Mouse (Mus musculus) testis, adult 2 months (tissue): Measurements from ENCODE around the gene Herc1. TPM values are rescaled to one million over a fixed set of nuclear protein-coding genes. Genes with fewer than 3 reads are reported as not detected.

Experiments used
- H3K27ac ChIP-seq: fragments of 200-500 bp; 2 replicates; pipeline ENCODE4 v1.5.1; 2012; ENCODE audit warnings: low read depth, low read length; ENCODE audit not compliant: control insufficient read depth, insufficient read depth
- H3K27me3 ChIP-seq: fragments of 200-500 bp; 2 replicates; pipeline ENCODE4 v1.6.1; 2012; ENCODE audit warnings: mild to moderate bottlenecking, low read length, moderate library complexity; ENCODE audit not compliant: control insufficient read depth, insufficient read depth
- H3K36me3 ChIP-seq: fragments of 200-500 bp; 2 replicates; pipeline ENCODE4 v1.6.1; 2012; ENCODE audit warnings: mild to moderate bottlenecking, low read length; ENCODE audit not compliant: control insufficient read depth, insufficient read depth
- H3K4me1 ChIP-seq: fragments of 200-500 bp; 2 replicates; pipeline ENCODE4 v1.6.1; 2012; ENCODE audit warnings: low read length; ENCODE audit not compliant: control insufficient read depth, insufficient read depth
- H3K4me3 ChIP-seq: fragments of 200-500 bp; 2 replicates; pipeline ENCODE4 v1.5.1; 2012; ENCODE audit warnings: low read depth, mild to moderate bottlenecking, low read length, moderate library complexity, mixed read lengths; ENCODE audit not compliant: control insufficient read depth
- CTCF ChIP-seq: fragments of 200-500 bp; IDR thresholded peaks from 2 replicates; pipeline ENCODE4 v1.5.1; 2012; ENCODE audit warnings: low read depth, mild to moderate bottlenecking, inconsistent platforms, low read length, moderate library complexity; ENCODE audit not compliant: control insufficient read depth, insufficient read depth, insufficient replicate concordance
- POLR2A ChIP-seq: fragments of 200-500 bp; IDR thresholded peaks from 2 replicates; pipeline ENCODE4 v1.6.1; 2012; ENCODE audit warnings: low read depth, mild to moderate bottlenecking, inconsistent platforms, low read length, moderate library complexity; ENCODE audit not compliant: control insufficient read depth
- polyA plus RNA-seq: library from polyadenylated mRNA; depleted of rRNA; stranded (reverse); fragments of >200 nt; gene quantifications from 2 replicates; pipeline ENCODE4 v1.2.3, GENCODE M21; 2012; rRNA removed

Herc1 gene
- polyA plus RNA-seq, 1 experiment = 19.5 TPM

DNA sequence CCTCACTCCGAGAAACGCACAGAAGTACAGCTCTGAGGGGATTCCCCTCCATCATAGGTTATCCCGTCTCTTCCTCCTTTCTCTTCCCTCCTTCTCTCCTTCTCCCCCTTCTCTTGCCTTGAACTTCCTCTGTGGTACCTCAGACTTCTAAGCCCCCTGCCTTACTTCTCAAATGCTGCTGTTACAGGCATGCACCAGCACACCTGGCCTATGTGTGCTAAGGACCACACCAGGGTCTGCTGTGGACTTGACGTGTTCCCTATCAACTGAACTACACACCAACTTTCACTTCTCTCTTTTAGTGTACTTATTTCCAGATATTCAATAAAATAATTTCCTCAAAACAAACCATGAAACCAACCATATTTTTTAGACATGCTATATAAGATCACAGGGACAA, 192.5 kb downstream of the Herc1 start:
- no peaks in the 10 kb centered on the region for H3K36me3 ChIP-seq
- H3K27ac ChIP-seq = no peak overlapping the region
- TF ChIP-seq CTCF = no peak
- no peak for TF ChIP-seq POLR2A
- H3K27me3 ChIP-seq = no peaks in the 10 kb centered on the region
- H3K4me1 ChIP-seq = no peaks in the 10 kb centered on the region
- no peak overlapping the region for H3K4me3 ChIP-seq

Other genes with a start within 250 kb of the Herc1 start
- 98.1 and 102 TPM in 2 replicates for gene Snx1, start 223.9 kb upstream of the Herc1 start, polyA plus RNA-seq
- 15.1 and 18.2 TPM in 2 replicates for gene Ciao2a, start 223.8 kb upstream of the Herc1 start, polyA plus RNA-seq
- gene Dapk2, start 192.2 kb upstream of the Herc1 start, polyA plus RNA-seq = 0.67 and 0.70 TPM in 2 replicates
- 0.38 and 1.2 TPM in 2 replicates for gene Fbxl22, start 164.1 kb downstream of the Herc1 start, polyA plus RNA-seq
- 8.1 and 10.7 TPM in 2 replicates for gene Usp3, start 242.7 kb downstream of the Herc1 start, polyA plus RNA-seq